Mouse (Mus musculus) midbrain, embryonic 16.5 days (tissue): Measurements from ENCODE around the gene Pank1. TPM values are rescaled to one million over a fixed set of nuclear protein-coding genes. Genes with fewer than 3 reads are reported as not detected.

Experiments
- ATAC-seq: fragments of 200-750 bp; cut with Nextera tagmentation; 2 replicates; pipeline ENCODE4 v1.8.0; 2017; ENCODE audit warnings: moderate TSS enrichment
- H3K27ac ChIP-seq: fragments of 300-500 bp; sonication (generic); 2 replicates; pipeline ENCODE4 v1.5.1; 2014; ENCODE audit warnings: mild to moderate bottlenecking, low read length, mixed read lengths
- H3K27me3 ChIP-seq: fragments of 300-500 bp; sonication (generic); 2 replicates; pipeline ENCODE4 v1.6.1; 2014; ENCODE audit warnings: low read depth, low read length, mixed read lengths; ENCODE audit not compliant: control insufficient read depth, insufficient read depth
- H3K36me3 ChIP-seq: fragments of 300-500 bp; sonication (generic); 2 replicates; pipeline ENCODE4 v1.6.1; 2014; ENCODE audit warnings: mild to moderate bottlenecking, low read length, moderate library complexity, mixed read lengths; ENCODE audit not compliant: control insufficient read depth, insufficient read depth
- H3K4me1 ChIP-seq: fragments of 300-500 bp; sonication (generic); 2 replicates; pipeline ENCODE4 v1.6.1; 2014; ENCODE audit warnings: mild to moderate bottlenecking, low read length, mixed read lengths; ENCODE audit not compliant: control insufficient read depth, insufficient read depth
- H3K4me2 ChIP-seq: fragments of 300-500 bp; sonication (generic); 2 replicates; pipeline ENCODE4 v1.6.1; 2014; ENCODE audit warnings: mild to moderate bottlenecking, low read length, mixed read lengths
- H3K4me3 ChIP-seq: fragments of 300-500 bp; sonication (generic); 2 replicates; pipeline ENCODE4 v1.5.1; 2014; ENCODE audit warnings: low read depth, mild to moderate bottlenecking, low read length, moderate library complexity, mixed read lengths
- H3K9ac ChIP-seq: fragments of 300-500 bp; sonication (generic); 2 replicates; pipeline ENCODE4 v1.6.1; 2014; ENCODE audit warnings: low read depth, low read length, mixed read lengths
- H3K9me3 ChIP-seq: fragments of 300-500 bp; sonication (generic); replicated peaks from 2 replicates; pipeline ENCODE4 v1.6.1; 2014; ENCODE audit warnings: mild to moderate bottlenecking, low read length, mixed read lengths; ENCODE audit not compliant: control insufficient read depth, poor library complexity, severe bottlenecking
- WGBS: fragments of 180-500 bp; shearing (Covaris S2); extraction: QIAGEN DNeasy Blood & Tissue Kit; methylation state at CpG from one replicate; pipeline ENCODE4 v1.1.7; 2014; 5-methylcytosine and 5-hydroxymethylcytosine counted together
- polyA plus RNA-seq: library from polyadenylated mRNA; unstranded; fragments of >200 nt; fragmentation: Nextera tagmentation; extraction: Ambion mirVana; gene quantifications from 2 replicates; pipeline ENCODE4 v1.2.1, GENCODE M21; 2015

Gene Pank1
- polyA plus RNA-seq, 1 experiment from 2014 or later: 8.8 TPM

GRCm38 (mm10) chr19:34803396-34803795 lies 75.9 kb downstream of the Pank1 start:
- Histone ChIP-seq H3K36me3 (no peaks in the 10 kb centered on the region), H3K9me3 (no peaks in the 10 kb centered on the region), H3K4me2 (no peak overlapping the region), H3K9ac (no peak overlapping the region), H3K4me3 (no peak overlapping the region), H3K4me1 (no peaks in the 10 kb centered on the region), H3K27ac (no peak overlapping the region), H3K27me3 (no peaks in the 10 kb centered on the region)
- 93% methylated on average over 4 of the region's 4 CpGs for WGBS
- ATAC-seq: no peak

- H3K27me3 ChIP-seq: no peaks in the 10 kb centered on the region
- H3K9ac ChIP-seq: no peak overlapping the region
- ATAC-seq: no peak
- H3K4me2 ChIP-seq: no peak overlapping the region
- no peaks in the 10 kb centered on the region for H3K36me3 ChIP-seq
- H3K9me3 ChIP-seq: no peaks in the 10 kb centered on the region
- H3K27ac ChIP-seq: no peak overlapping the region
- H3K4me1 ChIP-seq: no peaks in the 10 kb centered on the region
- WGBS: 44% methylated on average over 6 of the region's 6 CpGs
- no peak overlapping the region for H3K4me3 ChIP-seq
These were observed 79.5 kb downstream of the Pank1 start for GRCm38 (mm10) chr19:34799644-34800267.

- no peak for ATAC-seq
- 84% methylated on average over 4 of the region's 4 CpGs for WGBS
- no peak overlapping the region for H3K27ac ChIP-seq
These were observed 82.9 kb downstream of the Pank1 start for GRCm38 (mm10) chr19:34796396-34796795.

GRCm38 (mm10) chr19:34782491-34782890 lies 96.8 kb downstream of the Pank1 start:
- no peak for ATAC-seq
- H3K9ac ChIP-seq: no peak overlapping the region
- 91% methylated on average over 2 of the region's 2 CpGs for WGBS

More at GRCm38 (mm10) chr19:34796396-34796795, 82.9 kb downstream of the Pank1 start:
- H3K27me3 ChIP-seq: no peaks in the 10 kb centered on the region
- no peaks in the 10 kb centered on the region for H3K36me3 ChIP-seq
- H3K4me2 ChIP-seq: no peak overlapping the region
- no peak overlapping the region for H3K9ac ChIP-seq
- H3K4me1 ChIP-seq: no peaks in the 10 kb centered on the region
- no peak overlapping the region for H3K4me3 ChIP-seq
- H3K9me3 ChIP-seq: no peaks in the 10 kb centered on the region

GRCm38 (mm10) chr19:34778993-34779392 lies 100.3 kb downstream of the Pank1 start:
- H3K9me3 ChIP-seq: no peaks in the 10 kb centered on the region
- H3K27me3 ChIP-seq: no peaks in the 10 kb centered on the region
- no peak overlapping the region for H3K4me2 ChIP-seq
- ATAC-seq: no peak
- no peak overlapping the region for H3K9ac ChIP-seq
- H3K4me3 ChIP-seq: no peak overlapping the region
- H3K27ac ChIP-seq: no peak overlapping the region
- no peaks in the 10 kb centered on the region for H3K4me1 ChIP-seq
- 96% methylated on average over 1 of the region's 1 CpGs for WGBS
- H3K36me3 ChIP-seq: no peaks in the 10 kb centered on the region

More at GRCm38 (mm10) chr19:34782491-34782890, 96.8 kb downstream of the Pank1 start:
- no peak overlapping the region for H3K4me2 ChIP-seq
- H3K4me3 ChIP-seq: no peak overlapping the region
- H3K27me3 ChIP-seq: no peaks in the 10 kb centered on the region
- no peaks in the 10 kb centered on the region for H3K4me1 ChIP-seq
- H3K36me3 ChIP-seq: no peaks in the 10 kb centered on the region
- H3K9me3 ChIP-seq: no peaks in the 10 kb centered on the region
- H3K27ac ChIP-seq: no peak overlapping the region

- no peak for ATAC-seq
- Histone ChIP-seq H3K27ac (no peak overlapping the region), H3K9me3 (no peaks in the 10 kb centered on the region), H3K36me3 (no peaks in the 10 kb centered on the region), H3K4me2 (no peak overlapping the region), H3K27me3 (no peaks in the 10 kb centered on the region), H3K4me3 (no peak overlapping the region), H3K9ac (no peak overlapping the region), H3K4me1 (no peaks in the 10 kb centered on the region)
These were observed 101.2 kb downstream of the Pank1 start for GRCm38 (mm10) chr19:34778098-34778497.

- H3K4me1 ChIP-seq: no peaks in the 10 kb centered on the region
- ATAC-seq: no peak
- H3K4me2 ChIP-seq: no peak overlapping the region
- H3K9ac ChIP-seq: no peak overlapping the region
- WGBS: 27% methylated on average over 6 of the region's 6 CpGs
- H3K4me3 ChIP-seq: no peak overlapping the region
- no peaks in the 10 kb centered on the region for H3K27me3 ChIP-seq
- H3K36me3 ChIP-seq: no peaks in the 10 kb centered on the region
- H3K27ac ChIP-seq: no peak overlapping the region
- no peaks in the 10 kb centered on the region for H3K9me3 ChIP-seq
These were observed 106.5 kb downstream of the Pank1 start for GRCm38 (mm10) chr19:34772775-34773174.

- Histone ChIP-seq H3K9me3 (no peaks in the 10 kb centered on the region), H3K9ac (no peak overlapping the region), H3K27ac (no peak overlapping the region), H3K4me2 (no peak overlapping the region), H3K4me3 (no peak overlapping the region), H3K27me3 (no peaks in the 10 kb centered on the region), H3K36me3 (no peaks in the 10 kb centered on the region), H3K4me1 (no peaks in the 10 kb centered on the region)
- ATAC-seq: no peak
- whole genome bisulfite sequencing: 86% methylated on average over 6 of the region's 6 CpGs
These were observed 108.5 kb downstream of the Pank1 start for GRCm38 (mm10) chr19:34770764-34771163.

GRCm38 (mm10) chr19:34758754-34759153 lies 120.5 kb downstream of the Pank1 start:
- Histone ChIP-seq H3K36me3 (no peaks in the 10 kb centered on the region), H3K4me3 (no peak overlapping the region), H3K9me3 (no peaks in the 10 kb centered on the region), H3K27ac (no peak overlapping the region), H3K9ac (no peak overlapping the region), H3K4me2 (no peak overlapping the region), H3K4me1 (no peaks in the 10 kb centered on the region), H3K27me3 (no peaks in the 10 kb centered on the region)
- WGBS: 92% methylated on average over 1 of the region's 1 CpGs
- no peak for ATAC-seq
